Mouse (Mus musculus) heart, embryonic 11.5 days (tissue): ENCODE measurements around the gene Pkp4. TPM values are rescaled to one million over a fixed set of nuclear protein-coding genes. Genes with fewer than 3 reads are reported as not detected.

Experiments
- ATAC-seq: fragments of 200-750 bp; cut with Nextera tagmentation; replicated peaks from 2 replicates; pipeline ENCODE4 v1.8.0; 2017; ENCODE audit warnings: moderate library complexity; ENCODE audit not compliant: insufficient number of reproducible peaks, low FRiP score, low TSS enrichment
- H3K27ac ChIP-seq: fragments of 300-500 bp; sonication (generic); 2 replicates; pipeline ENCODE4 v1.5.1; 2014; ENCODE audit warnings: mild to moderate bottlenecking, low read depth, low read length
- H3K27me3 ChIP-seq: fragments of 300-500 bp; sonication (generic); 2 replicates; pipeline ENCODE4 v1.6.1; 2014; ENCODE audit warnings: mild to moderate bottlenecking, low read length, mixed read lengths; ENCODE audit not compliant: control insufficient read depth, insufficient read depth
- H3K36me3 ChIP-seq: fragments of 300-500 bp; sonication (generic); 2 replicates; pipeline ENCODE4 v1.6.1; 2014; ENCODE audit warnings: mild to moderate bottlenecking, low read length, moderate library complexity, mixed read lengths; ENCODE audit not compliant: control insufficient read depth, insufficient read depth
- H3K4me1 ChIP-seq: fragments of 300-500 bp; sonication (generic); 2 replicates; pipeline ENCODE4 v1.6.1; 2014; ENCODE audit warnings: low read length; ENCODE audit not compliant: control insufficient read depth, insufficient read depth
- H3K4me2 ChIP-seq: fragments of 300-500 bp; sonication (generic); 2 replicates; pipeline ENCODE4 v1.6.1; 2014; ENCODE audit warnings: mild to moderate bottlenecking, moderate library complexity
- H3K4me3 ChIP-seq: fragments of 300-500 bp; sonication (generic); 2 replicates; pipeline ENCODE4 v1.5.1; 2014; ENCODE audit warnings: low read depth, low read length
- H3K9ac ChIP-seq: fragments of 300-500 bp; sonication (generic); 2 replicates; pipeline ENCODE4 v1.6.1; 2014; ENCODE audit warnings: mild to moderate bottlenecking, low read depth, low read length, moderate library complexity
- H3K9me3 ChIP-seq: fragments of 300-500 bp; sonication (generic); replicated peaks from 2 replicates; pipeline ENCODE4 v1.6.1; 2016; ENCODE audit warnings: low read length; ENCODE audit not compliant: control insufficient read depth
- WGBS: fragments of 180-500 bp; shearing (Covaris S2); extraction: QIAGEN DNeasy Blood & Tissue Kit; methylation state at CpG from one replicate; pipeline ENCODE4 v1.1.7; 2014; ENCODE audit not compliant: insufficient replicate concordance; 5-methylcytosine and 5-hydroxymethylcytosine counted together
- polyA plus RNA-seq: library from polyadenylated mRNA; unstranded; fragments of >200 nt; fragmentation: Nextera tagmentation; extraction: Ambion mirVana; gene quantifications from 2 replicates; pipeline ENCODE4 v1.2.1, GENCODE M21; 2014

Gene Pkp4
- polyA plus RNA-seq, 1 experiment from 2014 or later, result 37.6 TPM

- H3K9ac ChIP-seq, result no peak overlapping the region
- no peak overlapping the region for H3K4me2 ChIP-seq
- H3K27me3 ChIP-seq, result no peaks in the 10 kb centered on the region
- H3K9me3 ChIP-seq, result no peaks in the 10 kb centered on the region
- no peaks in the 10 kb centered on the region for H3K36me3 ChIP-seq
- H3K4me1 ChIP-seq, result peaks cover 22% of the 10 kb centered on the region
- no peak overlapping the region for H3K4me3 ChIP-seq
- ATAC-seq, result no peak
- WGBS, result 86% methylated on average over 8 of the region's 8 CpGs
- H3K27ac ChIP-seq, result no peak overlapping the region
These were observed 17.5 kb downstream of the Pkp4 start for GRCm38 (mm10) chr2:59178191-59178590.

GRCm38 (mm10) chr2:59178960-59179359, 18.3 kb downstream of the Pkp4 start:
- Histone ChIP-seq H3K36me3 (no peaks in the 10 kb centered on the region), H3K4me2 (no peak overlapping the region), H3K27me3 (no peaks in the 10 kb centered on the region), H3K27ac (no peak overlapping the region), H3K4me3 (no peak overlapping the region), H3K4me1 (peaks cover 22% of the 10 kb centered on the region), H3K9ac (no peak overlapping the region), H3K9me3 (no peaks in the 10 kb centered on the region)
- WGBS, result 73% methylated on average over 4 of the region's 4 CpGs
- no peak for ATAC-seq

- Histone ChIP-seq H3K27me3 (no peaks in the 10 kb centered on the region), H3K27ac (no peak overlapping the region), H3K4me1 (peaks cover 22% of the 10 kb centered on the region), H3K4me3 (no peak overlapping the region), H3K36me3 (no peaks in the 10 kb centered on the region), H3K9ac (no peak overlapping the region), H3K9me3 (no peaks in the 10 kb centered on the region), H3K4me2 (no peak overlapping the region)
- ATAC-seq, result no peak
- WGBS, result 40% methylated on average over 5 of the region's 5 CpGs
These were observed 18.8 kb downstream of the Pkp4 start for GRCm38 (mm10) chr2:59179487-59179886.

GRCm38 (mm10) chr2:59181321-59182113, 20.9 kb downstream of the Pkp4 start:
- H3K4me1 ChIP-seq, result peaks cover 22% of the 10 kb centered on the region
- H3K27ac ChIP-seq, result no peak overlapping the region
- H3K4me3 ChIP-seq, result no peak overlapping the region
- no peak overlapping the region for H3K9ac ChIP-seq
- WGBS, result 86% methylated on average over 15 of the region's 15 CpGs
- H3K36me3 ChIP-seq, result no peaks in the 10 kb centered on the region
- H3K27me3 ChIP-seq, result no peaks in the 10 kb centered on the region
- H3K9me3 ChIP-seq, result no peaks in the 10 kb centered on the region
- no peak overlapping the region for H3K4me2 ChIP-seq
- no peak for ATAC-seq

- no peak overlapping the region for H3K4me2 ChIP-seq
- WGBS, result 81% methylated on average over 4 of the region's 4 CpGs
- peaks cover 3% of the 10 kb centered on the region; the same call in 1 of the 2 replicates for H3K36me3 ChIP-seq
- H3K4me1 ChIP-seq, result peaks cover 13% of the 10 kb centered on the region
- no peak overlapping the region for H3K9ac ChIP-seq
- H3K27ac ChIP-seq, result no peak overlapping the region
- no peaks in the 10 kb centered on the region for H3K27me3 ChIP-seq
- no peaks in the 10 kb centered on the region for H3K9me3 ChIP-seq
- ATAC-seq, result no peak
- no peak overlapping the region for H3K4me3 ChIP-seq
These were observed 22.9 kb downstream of the Pkp4 start for GRCm38 (mm10) chr2:59183541-59183940.

GRCm38 (mm10) chr2:59184107-59185064, 23.7 kb downstream of the Pkp4 start:
- ATAC-seq, result no peak
- no peak overlapping the region for H3K4me2 ChIP-seq
- no peak overlapping the region for H3K4me3 ChIP-seq
- no peak overlapping the region for H3K27ac ChIP-seq
- H3K9me3 ChIP-seq, result no peaks in the 10 kb centered on the region
- no peaks in the 10 kb centered on the region for H3K27me3 ChIP-seq
- H3K36me3 ChIP-seq, result peaks cover 3% of the 10 kb centered on the region; the same call in 1 of the 2 replicates
- no peak overlapping the region for H3K9ac ChIP-seq
- peaks cover 4% of the 10 kb centered on the region for H3K4me1 ChIP-seq
- 92% methylated on average over 11 of the region's 11 CpGs for WGBS

GRCm38 (mm10) chr2:59186122-59186521, 25.5 kb downstream of the Pkp4 start:
- Histone ChIP-seq H3K36me3 (peaks cover 3% of the 10 kb centered on the region; the same call in 1 of the 2 replicates), H3K4me3 (no peak overlapping the region), H3K4me2 (no peak overlapping the region), H3K9ac (no peak overlapping the region), H3K9me3 (no peaks in the 10 kb centered on the region), H3K27me3 (no peaks in the 10 kb centered on the region), H3K4me1 (peaks cover 8% of the 10 kb centered on the region), H3K27ac (no peak overlapping the region)
- 80% methylated on average over 8 of the region's 8 CpGs for WGBS
- ATAC-seq, result no peak

- Histone ChIP-seq H3K4me1 (peaks cover 15% of the 10 kb centered on the region), H3K4me3 (no peak overlapping the region), H3K9ac (no peak overlapping the region), H3K36me3 (peaks cover 3% of the 10 kb centered on the region; the same call in 1 of the 2 replicates), H3K4me2 (no peak overlapping the region), H3K27me3 (no peaks in the 10 kb centered on the region), H3K27ac (no peak overlapping the region), H3K9me3 (no peaks in the 10 kb centered on the region)
- no peak for ATAC-seq
- 91% methylated on average over 6 of the region's 6 CpGs for WGBS
These were observed 26.3 kb downstream of the Pkp4 start for GRCm38 (mm10) chr2:59186966-59187365.
